Mouse (Mus musculus) liver, adult 2 months (tissue): ENCODE measurements at regions not wholly inside any gene's neighbourhood (a gene's known extent, or its start where the extent isn't known, plus 50 kb on each side); places are given as distances from the start of the nearest gene placed in this dataset.

Source experiments
- DNase-seq: peaks from one replicate; pipeline ENCODE4 v3.0.0-alpha.2; 2011; ENCODE audit warnings: low read depth, low spot score; ENCODE audit errors: extremely low read depth
- H3K27ac ChIP-seq: fragments of 200-500 bp; replicated peaks from 2 replicates; pipeline ENCODE4 v1.5.1; 2012; ENCODE audit warnings: low read depth, mild to moderate bottlenecking, control low read depth, inconsistent platforms, low read length; ENCODE audit not compliant: insufficient read depth
- H3K27me3 ChIP-seq: fragments of 200-500 bp; 2 replicates; pipeline ENCODE4 v1.6.1; 2012; ENCODE audit warnings: mild to moderate bottlenecking, moderate library complexity, low read length, inconsistent platforms; ENCODE audit not compliant: control insufficient read depth, insufficient read depth
- H3K36me3 ChIP-seq: fragments of 200-500 bp; 2 replicates; pipeline ENCODE4 v1.6.1; 2012; ENCODE audit warnings: low read length, inconsistent platforms; ENCODE audit not compliant: control insufficient read depth, insufficient read depth
- H3K4me1 ChIP-seq: fragments of 200-500 bp; 2 replicates; pipeline ENCODE4 v1.6.1; 2011; ENCODE audit warnings: low read length; ENCODE audit not compliant: control insufficient read depth, insufficient read depth
- H3K4me3 ChIP-seq: fragments of 200-500 bp; 2 replicates; pipeline ENCODE4 v1.5.1; 2011; ENCODE audit warnings: low read depth, mild to moderate bottlenecking, control low read depth, low read length, moderate library complexity; ENCODE audit not compliant: insufficient read depth
- H3K79me2 ChIP-seq: fragments of 200-500 bp; 2 replicates; pipeline ENCODE4 v1.6.1; 2012; ENCODE audit warnings: inconsistent platforms, mild to moderate bottlenecking, low read length, moderate library complexity; ENCODE audit not compliant: control insufficient read depth, insufficient read depth
- H3K9ac ChIP-seq: fragments of 200-500 bp; 2 replicates; pipeline ENCODE4 v1.6.1; 2012; ENCODE audit warnings: low read depth, mild to moderate bottlenecking, control low read depth, inconsistent platforms, low read length
- CTCF ChIP-seq: fragments of 200-500 bp; IDR thresholded peaks from 2 replicates; pipeline ENCODE4 v1.5.1; 2011; ENCODE audit warnings: low read depth, low read length, control low read depth
- POLR2A ChIP-seq: fragments of 200-500 bp; IDR thresholded peaks from 2 replicates; pipeline ENCODE4 v1.6.1; 2011; ENCODE audit warnings: low read length, control low read depth; ENCODE audit not compliant: insufficient read depth; ENCODE audit errors: extremely low read depth
- WGBS: fragments of 180-500 bp; shearing (Covaris S2); methylation state at CpG from one replicate; pipeline ENCODE4 v1.1.7; 2018; 5-methylcytosine and 5-hydroxymethylcytosine counted together

DNA sequence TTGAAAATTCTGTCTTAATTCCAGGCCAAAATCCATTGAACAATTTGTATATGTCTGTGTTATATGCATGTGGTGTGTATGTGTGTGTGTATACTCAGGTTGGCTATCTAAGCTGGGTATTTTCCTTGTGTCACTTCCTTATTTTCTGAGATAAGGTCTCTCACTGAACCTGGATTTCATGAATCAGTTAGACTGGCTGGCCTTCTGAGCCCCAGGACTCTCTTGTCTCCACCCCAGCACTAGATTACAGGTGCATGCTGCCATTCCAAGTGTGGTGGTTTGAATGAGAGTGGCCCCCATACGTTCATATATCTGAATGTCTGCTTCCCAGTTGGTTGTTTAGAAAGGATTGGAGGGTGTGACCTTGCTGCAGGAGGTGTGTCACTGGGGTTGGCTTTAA is 77.8 kb upstream of the Nkd1 start:
- TF ChIP-seq CTCF (no peak), POLR2A (no peak)
- H3K9ac ChIP-seq: no peak overlapping the region
- DNase-seq: no peak
- no peaks in the 10 kb centered on the region for H3K4me1 ChIP-seq
- H3K27me3 ChIP-seq: no peaks in the 10 kb centered on the region
- no peaks in the 10 kb centered on the region for H3K79me2 ChIP-seq
- no peak overlapping the region for H3K27ac ChIP-seq
- 38% methylated on average over 1 of the region's 1 CpGs for WGBS
- no peak overlapping the region for H3K4me3 ChIP-seq
- H3K36me3 ChIP-seq: no peaks in the 10 kb centered on the region

DNA sequence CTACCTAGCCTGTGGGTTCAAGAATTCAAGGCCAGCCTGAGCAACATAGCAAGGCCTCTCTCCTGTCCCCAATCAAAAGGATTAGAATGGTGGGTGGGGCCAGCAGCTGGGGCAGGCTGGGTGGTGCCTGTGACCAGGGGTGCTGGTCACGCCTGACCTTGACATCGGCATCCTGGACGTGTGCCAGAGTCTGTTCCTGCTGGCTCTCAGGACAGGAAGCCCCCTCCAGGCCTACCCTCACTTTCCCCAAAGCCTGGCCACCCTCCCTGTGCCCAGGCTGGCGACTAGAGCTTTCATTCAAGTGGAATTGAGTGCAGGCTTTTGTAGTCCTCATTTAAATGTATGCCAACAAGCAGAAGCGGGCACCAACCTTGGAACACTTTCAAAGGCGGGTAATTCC is 73.7 kb upstream of the Nkd1 start:
- WGBS: 38% methylated on average over 6 of the region's 6 CpGs
- Histone ChIP-seq H3K36me3 (no peaks in the 10 kb centered on the region), H3K27ac (no peak overlapping the region), H3K9ac (no peak overlapping the region), H3K79me2 (no peaks in the 10 kb centered on the region), H3K27me3 (no peaks in the 10 kb centered on the region), H3K4me3 (no peak overlapping the region), H3K4me1 (peaks cover 2% of the 10 kb centered on the region; the same call in 1 of the 2 replicates)
- no peak for DNase-seq
- TF ChIP-seq CTCF (no peak), POLR2A (no peak)

DNA sequence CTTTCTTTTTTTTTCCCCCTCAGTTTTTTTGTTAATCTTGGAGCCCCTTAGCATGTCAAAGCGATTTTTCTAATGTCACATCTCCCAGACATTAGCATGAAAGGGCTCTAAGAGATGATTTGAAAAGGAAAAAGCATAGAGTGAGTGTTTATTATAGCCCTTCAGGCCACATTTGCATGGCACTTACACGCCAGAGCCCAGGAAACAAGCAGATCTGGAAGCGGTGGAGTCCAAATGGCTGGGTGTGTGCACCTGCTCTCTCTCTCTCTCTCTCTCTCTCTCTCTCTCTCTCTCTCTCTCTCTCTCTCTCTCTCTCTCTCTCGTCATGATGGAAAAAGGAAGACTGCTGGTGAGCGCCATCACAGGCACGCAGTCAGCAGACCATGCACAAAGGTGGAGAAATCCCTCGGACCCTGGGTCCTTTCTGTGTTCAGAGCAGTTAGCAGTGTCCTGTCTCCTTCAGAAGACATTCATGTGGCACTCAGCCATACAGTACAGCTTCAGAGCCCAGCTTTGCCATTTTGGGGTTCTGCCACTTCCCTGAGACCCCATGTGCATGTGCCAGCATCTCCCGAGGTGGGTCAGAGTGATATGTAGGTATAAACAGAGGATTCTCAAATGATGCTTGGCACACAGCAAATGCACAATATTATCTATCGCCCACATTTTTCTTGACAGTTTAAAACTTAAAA is 73.2 kb upstream of the Nkd1 start:
- Histone ChIP-seq H3K4me1 (peaks cover 2% of the 10 kb centered on the region; the same call in 1 of the 2 replicates), H3K36me3 (no peaks in the 10 kb centered on the region), H3K4me3 (no peak overlapping the region), H3K79me2 (no peaks in the 10 kb centered on the region), H3K27me3 (no peaks in the 10 kb centered on the region), H3K27ac (no peak overlapping the region), H3K9ac (no peak overlapping the region)
- no peak for DNase-seq
- TF ChIP-seq CTCF: no peak
- no peak for TF ChIP-seq POLR2A
- 71% methylated on average over 9 of the region's 9 CpGs for WGBS

DNA sequence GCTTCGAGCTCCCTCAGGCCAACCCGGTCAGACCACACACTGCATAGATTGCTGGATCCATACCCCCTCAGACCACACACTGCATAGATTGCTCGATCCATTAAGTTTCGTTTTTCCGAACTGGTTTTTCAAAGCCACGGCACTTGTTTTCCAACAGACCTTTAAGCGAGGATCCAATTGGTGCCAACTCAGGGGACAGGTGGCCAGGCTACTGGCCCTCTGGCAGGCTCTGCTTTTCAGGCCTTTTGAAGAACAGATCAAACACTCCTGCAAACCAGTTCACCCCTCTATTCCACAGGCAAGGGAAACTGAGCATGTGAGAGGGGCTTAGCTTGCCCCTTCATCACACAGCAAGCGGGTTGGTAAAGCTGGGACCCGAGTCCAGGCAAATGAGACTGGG is 72.2 kb upstream of the Nkd1 start:
- Histone ChIP-seq H3K27ac (no peak overlapping the region), H3K9ac (no peak overlapping the region), H3K36me3 (no peaks in the 10 kb centered on the region), H3K27me3 (no peaks in the 10 kb centered on the region), H3K79me2 (no peaks in the 10 kb centered on the region), H3K4me3 (no peak overlapping the region), H3K4me1 (peaks cover 2% of the 10 kb centered on the region; the same call in 1 of the 2 replicates)
- TF ChIP-seq CTCF (no peak), POLR2A (no peak)
- 91% methylated on average over 9 of the region's 9 CpGs for WGBS
- no peak for DNase-seq

DNA sequence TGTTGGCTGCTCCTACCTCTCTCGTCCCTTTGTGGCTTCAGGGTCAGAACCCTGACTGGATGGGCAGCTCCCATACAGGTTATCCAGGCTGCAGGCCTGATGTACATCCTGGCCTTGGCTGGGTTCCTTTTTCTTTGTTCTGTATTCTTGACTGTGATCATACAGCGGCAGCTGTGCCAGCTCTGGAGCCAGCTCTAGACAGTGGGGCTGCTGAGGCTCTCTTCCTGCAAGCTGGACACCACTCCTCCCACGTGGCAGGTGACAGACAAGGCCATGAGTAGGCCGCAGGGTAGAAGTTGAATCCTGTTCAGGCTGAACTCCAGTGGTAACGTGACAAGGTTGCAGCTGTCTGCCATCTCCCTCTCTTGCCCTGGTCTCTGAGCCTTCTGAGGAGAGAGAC is 71.6 kb upstream of the Nkd1 start:
- 72% methylated on average over 5 of the region's 5 CpGs for WGBS
- Histone ChIP-seq H3K4me3 (no peak overlapping the region), H3K79me2 (no peaks in the 10 kb centered on the region), H3K4me1 (peaks cover 2% of the 10 kb centered on the region; the same call in 1 of the 2 replicates), H3K27me3 (no peaks in the 10 kb centered on the region), H3K36me3 (no peaks in the 10 kb centered on the region), H3K9ac (no peak overlapping the region), H3K27ac (no peak overlapping the region)
- DNase-seq: no peak
- TF ChIP-seq POLR2A (no peak), CTCF (no peak)
